Mouse (Mus musculus) midbrain, embryonic 15.5 days (tissue): ENCODE measurements around the gene Trmt44. TPM values are rescaled to one million over a fixed set of nuclear protein-coding genes. Genes with fewer than 3 reads are reported as not detected.

Source experiments
- ATAC-seq: fragments of 200-750 bp; cut with Nextera tagmentation; replicated peaks from 2 replicates; pipeline ENCODE4 v1.8.0; 2017; ENCODE audit warnings: moderate TSS enrichment
- H3K27ac ChIP-seq: fragments of 300-500 bp; sonication (generic); 2 replicates; pipeline ENCODE4 v1.5.1; 2015; ENCODE audit warnings: mild to moderate bottlenecking, inconsistent platforms
- H3K27me3 ChIP-seq: fragments of 300-500 bp; sonication (generic); replicated peaks from 2 replicates; pipeline ENCODE4 v1.6.1; 2015; ENCODE audit warnings: inconsistent platforms
- H3K36me3 ChIP-seq: fragments of 300-500 bp; sonication (generic); replicated peaks from 2 replicates; pipeline ENCODE4 v1.6.1; 2015; ENCODE audit warnings: inconsistent platforms
- H3K4me1 ChIP-seq: fragments of 300-500 bp; sonication (generic); 2 replicates; pipeline ENCODE4 v1.6.1; 2015; ENCODE audit warnings: inconsistent platforms
- H3K4me2 ChIP-seq: fragments of 300-500 bp; sonication (generic); 2 replicates; pipeline ENCODE4 v1.6.1; 2015; ENCODE audit warnings: inconsistent platforms, mild to moderate bottlenecking, moderate library complexity
- H3K4me3 ChIP-seq: fragments of 300-500 bp; sonication (generic); 2 replicates; pipeline ENCODE4 v1.5.1; 2015; ENCODE audit warnings: mild to moderate bottlenecking, inconsistent platforms
- H3K9ac ChIP-seq: fragments of 300-500 bp; sonication (generic); 2 replicates; pipeline ENCODE4 v1.6.1; 2015; ENCODE audit warnings: mild to moderate bottlenecking, inconsistent platforms
- H3K9me3 ChIP-seq: fragments of 300-500 bp; sonication (generic); 2 replicates; pipeline ENCODE4 v1.6.1; 2016; ENCODE audit warnings: inconsistent platforms
- WGBS: fragments of 180-500 bp; shearing (Covaris S2); methylation state at CpG from one replicate; pipeline ENCODE4 v1.1.7; 2015; ENCODE audit warnings: mixed read lengths; 5-methylcytosine and 5-hydroxymethylcytosine counted together
- polyA plus RNA-seq: library from polyadenylated mRNA; unstranded; fragments of >200 nt; fragmentation: Nextera tagmentation; extraction: Ambion mirVana; gene quantifications from 2 replicates; pipeline ENCODE4 v1.2.1, GENCODE M21; 2015

Gene Trmt44
- polyA plus RNA-seq, 1 experiment from 2014 or later: 7.3 TPM

- no peaks in the 10 kb centered on the region for H3K9me3 ChIP-seq
- peak within 1 kb of the TSS; percentile 51 for H3K9ac ChIP-seq
- H3K4me2 ChIP-seq: peak within 1 kb of the TSS; percentile 83
- peak within 1 kb of the TSS; percentile 74 for H3K27ac ChIP-seq
- WGBS: under 1% methylated on average over 35 of the region's 35 CpGs
- peak; percentile 97 for ATAC-seq
- no peaks in the 10 kb centered on the region for H3K36me3 ChIP-seq
- H3K4me3 ChIP-seq: peak within 1 kb of the TSS; percentile 71
- peaks cover 21% of the 10 kb centered on the region for H3K4me1 ChIP-seq
- H3K27me3 ChIP-seq: no peaks in the 10 kb centered on the region; the same call in 1 of the 2 replicates
These were observed 7.8 kb upstream of the Trmt44 start, which contains the start of gene Acox3 for GRCm38 (mm10) chr5:35582445-35583220. Acox3 (plus strand) TSS chr5:35583040.

- Histone ChIP-seq H3K27ac (no peak overlapping the region), H3K9ac (no peak overlapping the region), H3K9me3 (no peaks in the 10 kb centered on the region), H3K36me3 (no peaks in the 10 kb centered on the region), H3K4me2 (no peak overlapping the region), H3K4me3 (no peak overlapping the region), H3K4me1 (peaks cover 23% of the 10 kb centered on the region), H3K27me3 (peaks cover 2% of the 10 kb centered on the region; the same call in 1 of the 2 replicates)
- ATAC-seq: no peak
- 52% methylated on average over 3 of the region's 3 CpGs for WGBS
These were observed 5.5 kb upstream of the Trmt44 start for GRCm38 (mm10) chr5:35580156-35580922.

- Histone ChIP-seq H3K27ac (no peak overlapping the region), H3K9ac (no peak overlapping the region), H3K4me1 (peaks cover 26% of the 10 kb centered on the region), H3K9me3 (no peaks in the 10 kb centered on the region), H3K4me3 (no peak overlapping the region), H3K36me3 (no peaks in the 10 kb centered on the region), H3K4me2 (no peak overlapping the region), H3K27me3 (peaks cover 2% of the 10 kb centered on the region; the same call in 1 of the 2 replicates)
- no peak for ATAC-seq
- WGBS: 60% methylated on average over 5 of the region's 5 CpGs
These were observed 4.5 kb upstream of the Trmt44 start for GRCm38 (mm10) chr5:35579247-35579893.

GRCm38 (mm10) chr5:35578411-35578810, 3.5 kb upstream of the Trmt44 start:
- Histone ChIP-seq H3K9me3 (no peaks in the 10 kb centered on the region), H3K9ac (no peak overlapping the region), H3K27ac (no peak overlapping the region), H3K4me3 (no peak overlapping the region), H3K36me3 (no peaks in the 10 kb centered on the region), H3K4me1 (peaks cover 26% of the 10 kb centered on the region), H3K27me3 (peaks cover 2% of the 10 kb centered on the region; the same call in 1 of the 2 replicates), H3K4me2 (no peak overlapping the region)
- ATAC-seq: no peak
- 71% methylated on average over 2 of the region's 2 CpGs for WGBS

- H3K9me3 ChIP-seq: no peaks in the 10 kb centered on the region
- ATAC-seq: no peak
- no peak overlapping the region for H3K9ac ChIP-seq
- peaks cover 2% of the 10 kb centered on the region; the same call in 1 of the 2 replicates for H3K27me3 ChIP-seq
- H3K4me2 ChIP-seq: no peak overlapping the region
- WGBS: 90% methylated on average over 10 of the region's 10 CpGs
- H3K36me3 ChIP-seq: 0 out of 2 replicates have a peak, but pooled peaks cover 10% of the 10 kb centered on the region
- peaks cover 15% of the 10 kb centered on the region for H3K4me1 ChIP-seq
- no peak overlapping the region for H3K27ac ChIP-seq
- no peak overlapping the region for H3K4me3 ChIP-seq
These were observed 1.6 kb upstream of the Trmt44 start for GRCm38 (mm10) chr5:35576409-35577020.

- Histone ChIP-seq H3K4me2 (no peak overlapping the region), H3K9me3 (no peaks in the 10 kb centered on the region), H3K9ac (no peak overlapping the region), H3K27ac (no peak overlapping the region), H3K27me3 (no peaks in the 10 kb centered on the region), H3K36me3 (peaks cover 24% of the 10 kb centered on the region), H3K4me1 (peaks cover 15% of the 10 kb centered on the region), H3K4me3 (no peak overlapping the region)
- 91% methylated on average over 6 of the region's 6 CpGs for WGBS
- ATAC-seq: no peak
These were observed 3.3 kb downstream of the Trmt44 start for GRCm38 (mm10) chr5:35571546-35571945.

GRCm38 (mm10) chr5:35566632-35567031, 8.2 kb downstream of the Trmt44 start:
- no peak overlapping the region for H3K4me2 ChIP-seq
- no peak overlapping the region for H3K4me3 ChIP-seq
- no peak overlapping the region for H3K9ac ChIP-seq
- WGBS: 88% methylated on average over 4 of the region's 4 CpGs
- H3K27ac ChIP-seq: no peak overlapping the region
- H3K27me3 ChIP-seq: no peaks in the 10 kb centered on the region
- H3K36me3 ChIP-seq: peaks cover 39% of the 10 kb centered on the region
- no peak for ATAC-seq
- H3K9me3 ChIP-seq: no peaks in the 10 kb centered on the region
- no peaks in the 10 kb centered on the region for H3K4me1 ChIP-seq

- H3K27me3 ChIP-seq: no peaks in the 10 kb centered on the region
- H3K4me1 ChIP-seq: no peaks in the 10 kb centered on the region
- 92% methylated on average over 9 of the region's 9 CpGs for WGBS
- no peak overlapping the region for H3K27ac ChIP-seq
- H3K4me2 ChIP-seq: no peak overlapping the region
- no peaks in the 10 kb centered on the region for H3K9me3 ChIP-seq
- H3K4me3 ChIP-seq: no peak overlapping the region
- H3K36me3 ChIP-seq: peaks cover 36% of the 10 kb centered on the region
- H3K9ac ChIP-seq: no peak overlapping the region
- no peak for ATAC-seq
These were observed 9.7 kb downstream of the Trmt44 start for GRCm38 (mm10) chr5:35565217-35565616.

- Histone ChIP-seq H3K27me3 (no peaks in the 10 kb centered on the region), H3K4me2 (no peak overlapping the region), H3K36me3 (peaks cover 31% of the 10 kb centered on the region), H3K4me3 (no peak overlapping the region), H3K4me1 (no peaks in the 10 kb centered on the region), H3K9me3 (no peaks in the 10 kb centered on the region), H3K9ac (no peak overlapping the region), H3K27ac (no peak overlapping the region)
- 0% methylated on average over 1 of the region's 1 CpGs for WGBS
- ATAC-seq: no peak; the same call in 1 of the 2 replicates
These were observed 11.4 kb downstream of the Trmt44 start for GRCm38 (mm10) chr5:35563449-35563848.

GRCm38 (mm10) chr5:35562616-35563015, 12.3 kb downstream of the Trmt44 start:
- no peak overlapping the region for H3K4me2 ChIP-seq
- H3K9ac ChIP-seq: no peak overlapping the region
- H3K4me1 ChIP-seq: no peaks in the 10 kb centered on the region
- H3K4me3 ChIP-seq: no peak overlapping the region
- no peak for ATAC-seq
- H3K9me3 ChIP-seq: no peaks in the 10 kb centered on the region
- no peaks in the 10 kb centered on the region for H3K27me3 ChIP-seq
- H3K27ac ChIP-seq: no peak overlapping the region
- 90% methylated on average over 2 of the region's 2 CpGs for WGBS
- peaks cover 31% of the 10 kb centered on the region for H3K36me3 ChIP-seq

- H3K36me3 ChIP-seq: peaks cover 28% of the 10 kb centered on the region
- no peak overlapping the region for H3K27ac ChIP-seq
- 80% methylated on average over 8 of the region's 8 CpGs for WGBS
- ATAC-seq: no peak
- no peaks in the 10 kb centered on the region for H3K27me3 ChIP-seq
- H3K4me3 ChIP-seq: no peak overlapping the region
- H3K4me2 ChIP-seq: no peak overlapping the region
- no peak overlapping the region for H3K9ac ChIP-seq
- H3K9me3 ChIP-seq: no peaks in the 10 kb centered on the region
- H3K4me1 ChIP-seq: no peaks in the 10 kb centered on the region
These were observed 15.4 kb downstream of the Trmt44 start for GRCm38 (mm10) chr5:35559447-35559846.
